In genomic region chr4:129335216-129336074, GRCm38 (mm10) we compare ENCODE assay signal across 8 mouse cellular contexts. TPM values are rescaled to one million over a fixed set of nuclear protein-coding genes. Genes with fewer than 3 reads are reported as not detected.
A peak's percentile ranks its signal among the peaks of the same experiment; 100 is the strongest.
DNase-seq lines count a peak whose midpoint lies in the region; ATAC-seq and TF ChIP-seq lines count a peak whose summit lies in the region.

Rbbp4 (minus strand) TSS chr4:129335370.
Zbtb8os (plus strand) TSS chr4:129335695.

- no peaks in the 10 kb centered on the region for H3K9me3 ChIP-seq in embryonic facial prominence, embryonic 15.5 days (replicated peaks)
- H3K9me3 ChIP-seq in limb, embryonic 14.5 days (ENCODE audit: control insufficient read depth, low read length), result no peaks in the 10 kb centered on the region
- H3K9me3 ChIP-seq in midbrain, postnatal 0 days (ENCODE audit: low read length), result no peaks in the 10 kb centered on the region

- peaks cover 18% of the 10 kb centered on the region for H3K36me3 ChIP-seq in embryonic facial prominence, embryonic 15.5 days
- H3K36me3 ChIP-seq in limb, embryonic 14.5 days (ENCODE audit: control insufficient read depth, insufficient read depth, low read length), result peaks cover 30% of the 10 kb centered on the region
- no peaks in the 10 kb centered on the region for H3K36me3 ChIP-seq in midbrain, postnatal 0 days (ENCODE audit: insufficient read depth, low read length)

- TF ChIP-seq CTCF in bone marrow, adult 2 months (IDR thresholded peaks at IDR 0.05; ENCODE audit: control insufficient read depth, insufficient read depth, low read length), result no peak
- TF ChIP-seq CTCF in midbrain, postnatal 0 days (IDR thresholded peaks at IDR 0.05), result peak; percentile 47

- H3K4me2 ChIP-seq in embryonic facial prominence, embryonic 15.5 days (replicated peaks), result peak within 1 kb of the TSS; percentile 79
- H3K4me2 ChIP-seq in limb, embryonic 14.5 days (replicated peaks; ENCODE audit: low read depth, low read length, severe bottlenecking), result peak within 1 kb of the TSS; percentile 78
- H3K4me2 ChIP-seq in midbrain, postnatal 0 days (ENCODE audit: low read depth, low read length, poor library complexity, severe bottlenecking), result peak within 1 kb of the TSS; percentile 83

- DNase-seq in 416B (ENCODE audit: low read depth), result peak; percentile 99
- DNase-seq in heart, adult 8-10 months (ENCODE audit: low spot score), result peak; percentile 94
- peak; percentile 97 for DNase-seq in kidney, adult 9 months
- DNase-seq in limb, embryonic 14.5 days (ENCODE audit: low spot score), result peak; percentile 100
- peak; percentile 100 for DNase-seq in midbrain, postnatal 0 days (ENCODE audit: low spot score)
- peak; percentile 91 to 93 for DNase-seq in spleen, postnatal 14 days (ENCODE audit: low spot score in 2 of 2)

- peak; percentile 63 for TF ChIP-seq POLR2A in bone marrow, adult 2 months (IDR thresholded peaks at IDR 0.05; ENCODE audit: borderline replicate concordance, control insufficient read depth, low read depth, low read length)
- TF ChIP-seq POLR2A in limb, embryonic 14.5 days (IDR thresholded peaks at IDR 0.05; ENCODE audit: borderline replicate concordance, extremely low read depth, insufficient read depth, insufficient read length), result peak; percentile 27; the same call in 1 of the 2 replicates

- ATAC-seq in embryonic facial prominence, embryonic 15.5 days (ENCODE audit: insufficient number of reproducible peaks, low FRiP score, low TSS enrichment, low read depth), result peak; percentile 99
- ATAC-seq in limb, embryonic 14.5 days (ENCODE audit: low FRiP score, low read depth), result peak; percentile 97
- peak; percentile 97 for ATAC-seq in midbrain, postnatal 0 days (ENCODE audit: low FRiP score)

- H3K4me3 ChIP-seq in bone marrow, adult 2 months (replicated peaks; ENCODE audit: control insufficient read depth, low read depth, low read length), result peak within 1 kb of the TSS; percentile 99
- peak within 1 kb of the TSS; percentile 95 for H3K4me3 ChIP-seq in embryonic facial prominence, embryonic 15.5 days (replicated peaks)
- H3K4me3 ChIP-seq in limb, embryonic 14.5 days (replicated peaks; ENCODE audit: low read length), result peak within 1 kb of the TSS; percentile 96
- peak within 1 kb of the TSS; percentile 94 for H3K4me3 ChIP-seq in midbrain, postnatal 0 days (ENCODE audit: low read depth, low read length)

- no peaks in the 10 kb centered on the region for H3K27me3 ChIP-seq in embryonic facial prominence, embryonic 15.5 days
- H3K27me3 ChIP-seq in limb, embryonic 14.5 days (ENCODE audit: control insufficient read depth, insufficient read depth, low read length), result no peaks in the 10 kb centered on the region
- no peaks in the 10 kb centered on the region for H3K27me3 ChIP-seq in midbrain, postnatal 0 days (ENCODE audit: insufficient read depth, low read length)

- WGBS in bone marrow, adult 2 months, result under 1% methylated on average over 73 of the region's 73 CpGs
- WGBS in embryonic facial prominence, embryonic 15.5 days, result under 1% methylated on average over 68 of the region's 73 CpGs
- under 1% methylated on average over 62 of the region's 73 CpGs for WGBS in limb, embryonic 14.5 days
- WGBS in midbrain, postnatal 0 days, result under 1% methylated on average over 72 of the region's 73 CpGs

- H3K9ac ChIP-seq in embryonic facial prominence, embryonic 15.5 days, result peak within 1 kb of the TSS; percentile 93
- peak within 1 kb of the TSS; percentile 95 for H3K9ac ChIP-seq in limb, embryonic 14.5 days (ENCODE audit: low read depth, low read length, severe bottlenecking)
- H3K9ac ChIP-seq in midbrain, postnatal 0 days (replicated peaks; ENCODE audit: low read length, poor library complexity, severe bottlenecking), result peak within 1 kb of the TSS; percentile 87

- peaks cover 3% of the 10 kb centered on the region for H3K4me1 ChIP-seq in bone marrow, adult 2 months (ENCODE audit: control insufficient read depth, insufficient read depth, low read length)
- H3K4me1 ChIP-seq in embryonic facial prominence, embryonic 15.5 days, result peaks cover 39% of the 10 kb centered on the region
- peaks cover 22% of the 10 kb centered on the region for H3K4me1 ChIP-seq in limb, embryonic 14.5 days (ENCODE audit: control insufficient read depth, insufficient read depth, low read length)
- 0 out of 2 replicates have a peak, but pooled peaks cover 11% of the 10 kb centered on the region for H3K4me1 ChIP-seq in midbrain, postnatal 0 days (ENCODE audit: insufficient read depth, low read length)

- peak within 1 kb of the TSS; percentile 95 for H3K27ac ChIP-seq in bone marrow, adult 2 months (ENCODE audit: control insufficient read depth, insufficient read depth, low read depth, low read length, poor library complexity)
- peak within 1 kb of the TSS; percentile 100 for H3K27ac ChIP-seq in embryonic facial prominence, embryonic 15.5 days (replicated peaks)
- H3K27ac ChIP-seq in limb, embryonic 14.5 days (replicated peaks; ENCODE audit: low read depth, low read length), result peak within 1 kb of the TSS; percentile 97
- H3K27ac ChIP-seq in midbrain, postnatal 0 days (ENCODE audit: low read depth, low read length), result peak within 1 kb of the TSS; percentile 97

RNA-seq across cellular contexts. Expression of gene Rbbp4, which starts in this region (rescaled TPM):
- 178 and 215 TPM in 2 replicates for polyA plus RNA-seq in bone marrow, adult 2 months (2011; ENCODE audit: insufficient read depth, insufficient read length, low replicate concordance, missing spikeins)
- polyA plus RNA-seq in embryonic facial prominence, embryonic 15.5 days (2015; fragmentation: Nextera tagmentation; extraction: Ambion mirVana), result 325 and 329 TPM in 2 replicates
- 10 to 100 TPM; 57.2 to 73.7 (median 65.6) TPM for total RNA-seq in heart, adult 8-10 months (2022)
- 112 and 128 TPM in 2 replicates for polyA plus RNA-seq in limb, embryonic 14.5 days (2012; rRNA removed)
- polyA plus RNA-seq in limb, embryonic 14.5 days (2014; fragmentation: Nextera tagmentation; extraction: Ambion mirVana), result 331 and 346 TPM in 2 replicates
- 79.2 and 82.4 TPM in 2 replicates for total RNA-seq in midbrain, postnatal 0 days (2014; rRNA removed)
- polyA plus RNA-seq in midbrain, postnatal 0 days (2015; fragmentation: Nextera tagmentation; extraction: Ambion mirVana), result 187 and 198 TPM in 2 replicates

RNA-seq across cellular contexts. Expression of gene Zbtb8os, which starts in this region (rescaled TPM):
- polyA plus RNA-seq in bone marrow, adult 2 months (2011; ENCODE audit: insufficient read depth, insufficient read length, low replicate concordance, missing spikeins), result 22.7 and 62.2 TPM in 2 replicates
- polyA plus RNA-seq in embryonic facial prominence, embryonic 15.5 days (2015; fragmentation: Nextera tagmentation; extraction: Ambion mirVana), result 36.6 and 41.2 TPM in 2 replicates
- total RNA-seq in heart, adult 8-10 months (2022), result 10 to 100 TPM; 20.6 to 30.7 (median 27.4) TPM
- 26.4 and 36.6 TPM in 2 replicates for polyA plus RNA-seq in limb, embryonic 14.5 days (2012; rRNA removed)
- 44.4 TPM in 2 replicates for polyA plus RNA-seq in limb, embryonic 14.5 days (2014; fragmentation: Nextera tagmentation; extraction: Ambion mirVana)
- 2.9 and 4.1 TPM in 2 replicates for total RNA-seq in midbrain, postnatal 0 days (2014; rRNA removed)
- 15.6 and 20.6 TPM in 2 replicates for polyA plus RNA-seq in midbrain, postnatal 0 days (2015; fragmentation: Nextera tagmentation; extraction: Ambion mirVana)

Comparison
In these comparisons a context has a peak if more than half of its experiments do, and no peak if none do; other contexts are left out.
1. Peak in every context shown above with its lines: DNase-seq, ATAC-seq, H3K4me3 ChIP-seq and H3K27ac ChIP-seq.